Mouse (Mus musculus): ENCODE results near the gene Slc25a33. TPM values are rescaled to one million over a fixed set of nuclear protein-coding genes. Genes with fewer than 3 reads are reported as not detected.

Gene Slc25a33
- polyA plus RNA-seq, 1 experiment from 2014 or later: 20.3 TPM

GRCm38 (mm10) chr4:149742011-149742530 lies 32.0 kb downstream of the Slc25a33 start:
- 94% methylated on average over 14 of the region's 14 CpGs for WGBS
- no peaks in the 10 kb centered on the region; the same call in 1 of the 2 replicates for H3K27me3 ChIP-seq (ENCODE audit: insufficient read depth, poor library complexity, severe bottlenecking)
- no peak for DNase-seq (ENCODE audit: low spot score)
- H3K27ac ChIP-seq: no peak overlapping the region
- H3K4me1 ChIP-seq (replicated peaks): peaks cover 16% of the 10 kb centered on the region
- H3K9me3 ChIP-seq: no peaks in the 10 kb centered on the region
- peaks cover 47% of the 10 kb centered on the region for H3K36me3 ChIP-seq
- no peak overlapping the region for H3K4me3 ChIP-seq

- peaks cover 43% of the 10 kb centered on the region for H3K36me3 ChIP-seq
- H3K27me3 ChIP-seq (ENCODE audit: insufficient read depth, poor library complexity, severe bottlenecking): no peaks in the 10 kb centered on the region; the same call in 1 of the 2 replicates
- no peak overlapping the region for H3K4me3 ChIP-seq
- WGBS: 92% methylated on average over 7 of the region's 7 CpGs
- DNase-seq (ENCODE audit: low spot score): no peak
- no peak overlapping the region for H3K27ac ChIP-seq
- peaks cover 34% of the 10 kb centered on the region for H3K4me1 ChIP-seq (replicated peaks)
- no peaks in the 10 kb centered on the region for H3K9me3 ChIP-seq
Observed at GRCm38 (mm10) chr4:149740301-149740700, 33.8 kb downstream of the Slc25a33 start.

GRCm38 (mm10) chr4:149739478-149739877 lies 34.6 kb downstream of the Slc25a33 start:
- H3K27me3 ChIP-seq (ENCODE audit: insufficient read depth, poor library complexity, severe bottlenecking): no peaks in the 10 kb centered on the region; the same call in 1 of the 2 replicates
- no peak overlapping the region for H3K4me3 ChIP-seq
- H3K9me3 ChIP-seq: no peaks in the 10 kb centered on the region
- no peak for DNase-seq (ENCODE audit: low spot score)
- H3K4me1 ChIP-seq (replicated peaks): peaks cover 42% of the 10 kb centered on the region
- no peak overlapping the region for H3K27ac ChIP-seq
- WGBS: 82% methylated on average over 5 of the region's 5 CpGs
- H3K36me3 ChIP-seq: peaks cover 43% of the 10 kb centered on the region

GRCm38 (mm10) chr4:149737383-149738324 lies 36.4 kb downstream of the Slc25a33 start, which contains the start of gene Tmem201:
TSS of gene Tmem201 (minus strand) at chr4:149738044.
- peak; percentile 94 for DNase-seq (ENCODE audit: low spot score)
- Histone ChIP-seq H3K4me3 (peak within 1 kb of the TSS; percentile 92), H3K9me3 (no peaks in the 10 kb centered on the region), H3K27me3 (ENCODE audit: insufficient read depth, poor library complexity, severe bottlenecking) (no peaks in the 10 kb centered on the region; the same call in 1 of the 2 replicates), H3K27ac (peak within 1 kb of the TSS; percentile 98), H3K4me1 (replicated peaks) (peaks cover 60% of the 10 kb centered on the region), H3K36me3 (peaks cover 28% of the 10 kb centered on the region)
- under 1% methylated on average over 97 of the region's 97 CpGs for WGBS

GRCm38 (mm10) chr4:149736581-149736980 lies 37.5 kb downstream of the Slc25a33 start:
- H3K27me3 ChIP-seq (ENCODE audit: insufficient read depth, poor library complexity, severe bottlenecking): no peaks in the 10 kb centered on the region; the same call in 1 of the 2 replicates
- H3K36me3 ChIP-seq: peaks cover 25% of the 10 kb centered on the region
- H3K27ac ChIP-seq: peak overlapping the region; percentile 98
- WGBS: 51% methylated on average over 4 of the region's 4 CpGs
- peak overlapping the region; percentile 92 for H3K4me3 ChIP-seq
- H3K4me1 ChIP-seq (replicated peaks): peaks cover 69% of the 10 kb centered on the region
- no peaks in the 10 kb centered on the region for H3K9me3 ChIP-seq
- no peak for DNase-seq (ENCODE audit: low spot score)

GRCm38 (mm10) chr4:149735624-149736250 lies 38.3 kb downstream of the Slc25a33 start:
- Histone ChIP-seq H3K4me1 (replicated peaks) (peaks cover 76% of the 10 kb centered on the region), H3K9me3 (no peaks in the 10 kb centered on the region), H3K27me3 (ENCODE audit: insufficient read depth, poor library complexity, severe bottlenecking) (no peaks in the 10 kb centered on the region; the same call in 1 of the 2 replicates), H3K4me3 (peak overlapping the region; percentile 92; the same call in 1 of the 2 replicates), H3K27ac (no peak overlapping the region), H3K36me3 (peaks cover 28% of the 10 kb centered on the region)
- 93% methylated on average over 5 of the region's 5 CpGs for WGBS
- DNase-seq (ENCODE audit: low spot score): no peak

GRCm38 (mm10) chr4:149734730-149735475 lies 39.2 kb downstream of the Slc25a33 start:
- Histone ChIP-seq H3K36me3 (peaks cover 35% of the 10 kb centered on the region), H3K4me3 (peak overlapping the region; percentile 12; the same call in 1 of the 2 replicates), H3K9me3 (no peaks in the 10 kb centered on the region), H3K27ac (peak overlapping the region; percentile 25; the same call in 1 of the 2 replicates), H3K4me1 (replicated peaks) (peaks cover 78% of the 10 kb centered on the region), H3K27me3 (ENCODE audit: insufficient read depth, poor library complexity, severe bottlenecking) (no peaks in the 10 kb centered on the region; the same call in 1 of the 2 replicates)
- 87% methylated on average over 10 of the region's 10 CpGs for WGBS
- no peak for DNase-seq (ENCODE audit: low spot score)

- no peak for DNase-seq (ENCODE audit: low spot score)
- 93% methylated on average over 6 of the region's 6 CpGs for WGBS
- no peak overlapping the region for H3K4me3 ChIP-seq
- H3K9me3 ChIP-seq: no peaks in the 10 kb centered on the region
- peak overlapping the region; percentile 60 for H3K27ac ChIP-seq
- H3K36me3 ChIP-seq: peaks cover 42% of the 10 kb centered on the region
- H3K4me1 ChIP-seq (replicated peaks): peaks cover 78% of the 10 kb centered on the region
- no peaks in the 10 kb centered on the region; the same call in 1 of the 2 replicates for H3K27me3 ChIP-seq (ENCODE audit: insufficient read depth, poor library complexity, severe bottlenecking)
Observed at GRCm38 (mm10) chr4:149734246-149734645, 39.8 kb downstream of the Slc25a33 start.

GRCm38 (mm10) chr4:149733748-149734147 lies 40.3 kb downstream of the Slc25a33 start:
- WGBS: 61% methylated on average over 6 of the region's 6 CpGs
- DNase-seq (ENCODE audit: low spot score): no peak
- Histone ChIP-seq H3K4me1 (replicated peaks) (peaks cover 83% of the 10 kb centered on the region), H3K9me3 (no peaks in the 10 kb centered on the region), H3K27ac (peak overlapping the region; percentile 60), H3K36me3 (peaks cover 47% of the 10 kb centered on the region), H3K4me3 (no peak overlapping the region), H3K27me3 (ENCODE audit: insufficient read depth, poor library complexity, severe bottlenecking) (no peaks in the 10 kb centered on the region; the same call in 1 of the 2 replicates)

- no peak overlapping the region for H3K4me3 ChIP-seq
- 81% methylated on average over 10 of the region's 10 CpGs for WGBS
Observed at GRCm38 (mm10) chr4:149732800-149733199, 41.3 kb downstream of the Slc25a33 start.

GRCm38 (mm10) chr4:149732313-149732712 lies 41.8 kb downstream of the Slc25a33 start:
- peaks cover 77% of the 10 kb centered on the region for H3K4me1 ChIP-seq (replicated peaks)
- no peak for DNase-seq (ENCODE audit: low spot score)
- peaks cover 61% of the 10 kb centered on the region for H3K36me3 ChIP-seq
- no peaks in the 10 kb centered on the region for H3K27me3 ChIP-seq (ENCODE audit: insufficient read depth, poor library complexity, severe bottlenecking)
- no peak overlapping the region for H3K27ac ChIP-seq
- H3K9me3 ChIP-seq: no peaks in the 10 kb centered on the region
- WGBS: 82% methylated on average over 3 of the region's 3 CpGs
- H3K4me3 ChIP-seq: no peak overlapping the region

More at GRCm38 (mm10) chr4:149732800-149733199, 41.3 kb downstream of the Slc25a33 start:
- no peaks in the 10 kb centered on the region for H3K27me3 ChIP-seq (ENCODE audit: insufficient read depth, poor library complexity, severe bottlenecking)
- no peaks in the 10 kb centered on the region for H3K9me3 ChIP-seq
- 0 out of 2 replicates have a peak overlapping the region, but pooled peaks have one; percentile 13 for H3K27ac ChIP-seq
- peaks cover 77% of the 10 kb centered on the region for H3K4me1 ChIP-seq (replicated peaks)
- H3K36me3 ChIP-seq: peaks cover 56% of the 10 kb centered on the region
- no peak for DNase-seq (ENCODE audit: low spot score)

GRCm38 (mm10) chr4:149730827-149731226 lies 43.2 kb downstream of the Slc25a33 start:
- DNase-seq (ENCODE audit: low spot score): no peak
- no peaks in the 10 kb centered on the region for H3K27me3 ChIP-seq (ENCODE audit: insufficient read depth, poor library complexity, severe bottlenecking)
- peaks cover 72% of the 10 kb centered on the region for H3K4me1 ChIP-seq (replicated peaks)
- WGBS: 83% methylated on average over 7 of the region's 7 CpGs
- H3K27ac ChIP-seq: no peak overlapping the region
- H3K9me3 ChIP-seq: no peaks in the 10 kb centered on the region
- peaks cover 76% of the 10 kb centered on the region for H3K36me3 ChIP-seq
- H3K4me3 ChIP-seq: no peak overlapping the region
